Mouse (Mus musculus) adrenal gland, adult 18-20 months (tissue): Measurements from ENCODE around the gene Sema4d. TPM values are rescaled to one million over a fixed set of nuclear protein-coding genes. Genes with fewer than 3 reads are reported as not detected.
"Not testable (repeated sequence)": the region's sequence is repeated elsewhere in the genome, so short reads cannot be mapped to it uniquely, and the experiment has no call there.

Experiments used
- DNase-seq, 2 experiments: peaks; one replicate each; pipeline ENCODE4 v3.0.0; 2021 to 2022; ENCODE audit warnings: low spot score in 2 of 2
- long read RNA-seq, 2 experiments: library from polyadenylated mRNA; stranded (forward); transcript quantifications; one replicate each; pipeline ENCODE4 v2.0.0; 2021
- total RNA-seq, 2 experiments: library from RNA; stranded (reverse); gene quantifications; 1 replicate in 1 of 2; 2 replicates in 1 of 2; pipeline ENCODE4 v1.2.3; 2021

The Sema4d gene
- 10 to 100 TPM in 1 of 2 experiments, 1 to 10 TPM in 1; 8.0 to 13.5 TPM for total RNA-seq
- long read RNA-seq, experiment 1, full-length matches to known transcripts, result 1 of 6 reads
- long read RNA-seq, experiment 1, partial matches to known transcripts, result 1 of 6 reads
- long read RNA-seq, experiment 1, other reads (novel, unspliced or antisense), result 4 of 6 reads
- long read RNA-seq, experiment 2, full-length matches to known transcripts, result 2 of 14 reads
- long read RNA-seq, experiment 2, partial matches to known transcripts, result 10 of 14 reads
- long read RNA-seq, experiment 2, other reads (novel, unspliced or antisense), result 2 of 14 reads

DNA sequence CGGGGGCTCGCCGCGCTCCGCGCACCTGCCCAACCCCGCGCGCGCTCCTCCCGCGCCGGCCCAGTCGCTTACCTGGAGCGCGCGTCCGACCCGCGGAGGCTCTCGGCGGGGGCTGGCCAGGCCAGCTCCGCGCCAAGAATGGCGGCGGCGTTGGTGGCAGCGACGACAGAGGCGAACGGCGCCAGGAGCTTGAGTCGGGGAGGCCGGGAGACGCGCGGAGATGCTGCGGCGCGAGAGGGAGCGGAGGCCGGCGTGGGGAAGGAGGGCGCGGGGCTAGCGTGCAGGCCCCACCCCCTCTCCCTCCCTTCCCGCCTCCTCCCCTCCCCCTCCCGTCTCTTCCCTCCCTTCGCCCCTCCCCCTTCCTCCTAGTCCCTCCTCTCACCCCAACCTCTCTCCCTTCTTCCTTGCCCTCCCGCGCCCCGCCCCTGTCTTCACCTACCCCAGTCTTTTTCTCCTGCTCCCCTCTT, at the start of gene Sema4d:
TSS of gene Sema4d (minus strand) at position 323 of the 467 bp plus-strand sequence.
- DNase-seq, result peak; percentile 41

DNA sequence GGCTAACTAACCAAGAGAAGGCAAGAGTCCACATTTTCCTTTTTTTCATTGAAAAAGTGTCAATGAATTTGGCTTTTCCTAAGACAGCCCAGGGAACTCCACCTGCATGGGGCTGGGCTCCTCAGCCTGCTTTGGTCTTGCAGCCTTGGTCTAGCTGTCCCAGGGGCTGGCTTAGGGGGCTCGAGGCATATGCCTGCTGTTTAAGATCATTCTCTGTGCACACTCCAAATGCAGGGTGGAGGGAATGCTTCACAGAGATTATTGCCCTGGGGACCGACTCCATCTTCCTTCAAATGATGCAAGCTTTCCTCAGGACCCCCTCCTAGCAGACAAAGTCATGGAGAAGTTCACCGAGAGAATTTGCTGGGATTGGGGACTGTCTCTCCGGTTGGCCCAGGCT, 49.8 kb upstream of the Sema4d start:
- no peak for DNase-seq

GRCm38 (mm10) chr13:51842773-51843172, 49.2 kb upstream of the Sema4d start:
- no peak for DNase-seq

GRCm38 (mm10) chr13:51842191-51842590, 48.6 kb upstream of the Sema4d start:
- DNase-seq, result no peak

DNA sequence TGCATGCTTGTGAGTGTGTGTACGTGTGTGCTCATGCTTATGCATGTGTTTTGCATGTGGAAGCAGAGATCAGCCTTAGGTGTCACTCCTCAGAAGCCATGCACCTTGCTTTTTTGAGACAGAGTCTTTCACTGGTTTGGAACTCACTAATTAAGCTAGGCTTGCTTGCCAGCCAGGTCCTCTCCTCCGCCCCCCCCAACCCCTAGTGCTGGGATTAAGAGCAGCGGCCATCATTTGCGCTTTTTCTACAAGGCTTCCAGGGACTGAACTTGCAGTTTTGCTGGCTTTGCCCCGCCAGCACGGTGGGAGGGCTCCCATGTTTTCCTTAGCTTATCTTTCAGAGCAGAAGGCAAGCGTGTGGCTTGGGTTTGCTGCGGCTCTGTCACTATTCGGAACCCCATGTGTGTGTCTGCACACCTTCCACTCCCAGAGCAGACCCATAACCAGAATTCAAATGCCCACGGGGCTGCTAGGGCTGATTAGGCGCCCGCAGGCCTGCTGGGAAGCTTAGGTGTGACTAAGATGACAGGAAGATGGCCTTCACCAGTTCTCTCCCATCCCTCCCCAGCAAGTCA, 48.1 kb upstream of the Sema4d start:
- no peak for DNase-seq

DNA sequence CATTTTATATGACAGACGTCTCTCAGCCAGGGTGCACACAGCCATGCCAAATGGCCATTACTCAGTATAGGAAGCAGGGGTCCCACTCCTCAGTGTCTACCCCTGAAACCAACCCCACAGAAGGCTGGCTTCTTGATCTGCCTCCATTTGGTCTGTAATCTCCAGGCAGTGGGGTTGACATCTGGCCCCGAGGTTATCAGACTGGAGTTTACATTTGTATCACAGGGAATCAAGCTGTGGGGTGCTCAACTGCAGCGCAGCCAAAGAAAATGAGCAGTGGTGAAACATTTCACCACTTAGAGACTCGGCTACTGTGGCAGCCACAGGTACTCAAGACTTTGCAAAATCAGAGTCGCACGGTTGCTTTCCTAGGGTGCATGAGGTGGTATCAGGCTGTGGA, 47.2 kb upstream of the Sema4d start:
- DNase-seq, result no peak

DNA sequence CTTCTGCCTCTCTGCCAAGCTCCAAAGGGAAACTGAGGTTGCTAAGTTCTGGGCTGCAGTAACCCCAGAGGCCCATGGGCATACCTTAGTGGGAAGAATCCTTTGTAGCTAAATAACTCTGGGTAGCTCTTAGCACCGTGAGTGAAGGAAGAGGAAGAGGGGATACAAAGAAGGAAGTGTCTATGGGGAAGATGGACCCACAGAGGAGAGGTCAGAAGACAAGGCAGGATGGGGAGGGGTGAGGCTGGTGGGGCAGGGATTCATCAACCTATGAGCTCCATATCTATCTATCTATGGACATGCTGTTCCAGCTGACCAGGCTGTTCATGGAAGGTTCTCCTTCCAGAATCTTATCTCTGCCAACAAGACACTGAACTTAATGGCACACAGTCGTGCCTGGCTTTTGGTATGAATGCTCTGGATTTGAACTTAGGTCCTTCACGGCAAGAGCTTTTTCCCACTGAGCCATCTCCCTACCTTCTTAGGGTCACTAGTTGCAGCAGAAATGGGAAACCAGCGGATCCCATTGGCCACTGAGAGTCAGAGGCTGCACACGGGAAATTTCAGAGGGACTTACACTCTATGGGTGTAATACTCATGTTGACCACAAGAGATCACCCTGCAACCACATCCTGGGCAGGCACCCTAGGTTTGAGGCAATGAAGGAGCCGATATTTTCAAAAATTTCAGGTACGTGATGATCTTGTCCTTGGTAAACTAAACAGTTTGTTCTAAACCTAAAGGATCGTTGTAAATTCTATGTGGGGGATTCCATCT, 45.9 kb upstream of the Sema4d start:
- no peak for DNase-seq

GRCm38 (mm10) chr13:51837402-51837801, 43.9 kb upstream of the Sema4d start:
- no peak for DNase-seq

DNA sequence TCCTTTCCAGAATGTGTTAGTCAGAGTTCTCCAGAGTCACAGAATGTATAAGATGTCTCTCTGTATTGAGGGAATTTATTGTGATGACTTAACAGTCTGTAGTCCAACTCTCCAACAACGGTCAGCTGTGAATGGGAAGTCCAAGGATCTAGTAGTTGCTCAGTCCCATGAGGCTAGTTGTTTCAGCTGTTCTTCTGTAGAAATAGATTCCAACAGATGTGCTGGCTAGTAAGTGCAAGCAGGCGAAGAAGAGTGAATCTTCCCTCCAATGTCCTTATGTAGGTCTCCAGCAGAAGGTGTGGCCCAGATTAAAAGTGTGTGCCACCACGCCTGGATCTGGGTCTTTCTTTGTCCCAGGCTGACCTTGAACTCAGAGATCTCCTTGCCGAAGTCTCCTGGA, 41.7 kb upstream of the Sema4d start:
- DNase-seq, result not testable (repeated sequence)

GRCm38 (mm10) chr13:51834520-51834919, 41.0 kb upstream of the Sema4d start:
- DNase-seq, result no peak

DNA sequence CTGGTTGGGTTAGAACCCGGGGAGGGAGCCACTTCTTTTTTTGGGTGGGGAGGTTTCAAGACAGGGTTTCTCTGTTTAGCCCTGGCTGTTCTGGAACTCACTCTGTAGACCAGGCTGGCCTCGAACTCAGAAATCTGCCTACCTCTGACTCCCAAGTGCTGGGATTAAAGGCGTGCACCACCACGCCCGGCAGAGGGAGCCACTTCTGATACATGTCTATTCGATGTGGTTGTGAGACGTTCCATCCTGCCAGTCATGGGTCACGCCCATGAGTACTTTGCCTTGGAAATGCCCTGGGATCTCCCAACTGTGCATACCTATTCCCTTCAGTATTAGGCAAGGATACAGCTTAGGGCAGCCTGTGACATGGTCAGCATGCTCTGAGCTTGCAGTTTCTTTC, 40.5 kb upstream of the Sema4d start:
- DNase-seq, result not testable (repeated sequence)

DNA sequence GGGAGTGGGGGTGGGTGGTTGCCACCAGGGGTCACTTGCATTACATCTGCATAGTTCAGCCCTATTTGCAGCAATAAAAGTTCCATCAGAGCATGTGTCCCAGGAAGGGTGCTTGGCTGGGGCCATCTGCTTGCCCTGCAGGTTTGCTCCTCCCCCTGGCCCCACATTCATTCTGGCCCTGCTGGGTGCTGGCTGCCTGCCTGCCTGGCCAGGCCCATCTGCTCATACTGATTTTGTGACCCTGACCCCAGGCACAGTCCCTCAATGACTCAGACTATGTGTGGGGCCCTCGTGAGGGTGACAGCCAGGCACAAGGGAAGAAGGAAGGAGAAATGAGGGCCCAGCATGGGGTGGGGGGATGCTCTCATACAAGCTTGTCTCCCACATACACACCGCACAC, 40.1 kb upstream of the Sema4d start:
- DNase-seq, result peak; percentile 50 to 65

DNA sequence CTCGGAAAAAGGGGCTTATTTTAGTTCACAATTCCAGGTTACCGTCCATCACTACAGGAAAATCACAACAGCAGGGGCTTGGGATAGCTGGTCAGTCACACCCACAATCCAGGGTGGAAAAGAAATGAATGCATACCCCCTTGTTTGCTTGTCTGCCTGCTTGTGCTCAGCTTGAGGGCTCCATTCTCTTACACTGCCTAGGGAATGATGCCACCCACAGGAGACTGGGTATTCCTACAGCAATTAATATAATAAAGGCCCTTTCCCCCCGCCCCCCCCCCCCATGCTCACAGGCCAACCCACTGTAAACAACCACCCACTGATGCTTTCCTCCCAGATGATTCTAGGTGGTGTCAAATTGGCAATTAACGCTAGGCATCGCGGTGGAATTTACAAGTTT, 38.9 kb upstream of the Sema4d start:
- no peak for DNase-seq

GRCm38 (mm10) chr13:51830744-51831450, 37.4 kb upstream of the Sema4d start:
- DNase-seq, result peak; percentile 42 to 44

DNA sequence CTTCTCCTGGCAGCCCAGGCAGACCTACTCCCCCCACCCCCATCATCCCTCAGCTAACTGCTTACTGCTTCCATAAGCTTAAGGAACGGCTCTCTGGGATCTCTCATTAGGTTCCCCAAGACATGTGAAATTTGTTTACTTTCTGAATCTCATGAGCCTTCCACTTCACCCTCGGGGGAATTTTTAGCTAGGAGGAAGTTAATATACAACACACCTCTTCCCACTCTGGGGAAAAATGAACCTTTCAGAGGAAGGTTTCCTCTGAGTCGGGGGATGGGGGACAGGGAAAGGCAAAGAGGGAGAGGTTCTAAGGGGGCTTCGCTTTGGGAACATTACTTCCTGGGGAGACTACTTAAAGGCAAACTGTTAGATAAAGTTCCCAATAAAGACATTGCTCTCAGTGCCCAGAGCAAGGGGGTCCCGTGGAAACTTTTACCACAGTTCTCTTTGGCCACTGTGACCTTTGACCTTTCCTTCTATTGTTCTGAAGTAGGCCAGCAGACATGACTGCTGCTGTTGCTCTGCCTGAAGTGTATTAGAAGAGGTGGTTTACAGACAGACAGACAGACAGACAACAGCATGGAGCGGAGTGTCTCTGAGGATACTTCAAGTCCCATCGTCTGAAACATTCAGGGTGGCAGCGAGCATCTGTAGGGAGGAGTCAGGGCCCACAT, 30.4 kb upstream of the Sema4d start:
- DNase-seq, result no peak

DNA sequence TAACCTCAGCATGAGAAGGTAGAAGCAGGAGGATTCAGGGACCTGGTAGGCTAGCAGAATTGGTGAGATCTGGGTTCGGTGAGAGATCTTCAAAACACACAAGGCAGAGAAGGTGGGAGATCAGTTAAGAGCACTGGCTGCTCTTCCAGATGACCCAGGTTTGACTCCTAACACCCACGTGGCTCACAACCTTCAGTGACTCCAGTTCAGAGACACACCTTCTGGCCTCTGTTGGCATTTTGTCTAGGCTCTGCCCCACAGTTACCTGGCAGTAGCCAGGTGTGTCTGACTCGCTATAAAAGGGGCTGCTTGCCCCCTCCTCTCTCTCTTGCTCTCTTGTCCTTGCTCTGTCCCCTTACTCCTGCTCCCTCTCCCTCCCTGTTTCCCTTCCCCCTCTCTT, 28.4 kb upstream of the Sema4d start:
- no peak for DNase-seq

DNA sequence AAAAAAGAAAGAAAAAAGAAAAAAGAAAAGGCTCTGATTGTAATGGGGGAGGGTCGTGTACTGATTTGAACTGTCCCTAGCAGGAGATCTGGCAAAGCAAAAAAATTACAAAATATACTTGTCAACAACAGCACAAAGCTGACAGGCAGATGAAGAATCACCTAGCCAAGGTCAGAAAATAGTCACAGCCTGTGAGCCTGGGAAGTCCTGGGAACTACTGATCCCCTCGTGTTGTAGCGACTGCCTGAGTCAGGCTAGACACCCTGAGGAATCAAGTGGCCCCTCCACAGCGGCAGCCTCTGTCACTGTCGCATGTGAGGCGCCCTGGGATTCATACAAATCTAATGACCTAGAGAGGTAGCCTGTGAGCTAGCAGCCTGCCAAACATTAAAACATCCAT, 25.8 kb upstream of the Sema4d start:
- no peak for DNase-seq

DNA sequence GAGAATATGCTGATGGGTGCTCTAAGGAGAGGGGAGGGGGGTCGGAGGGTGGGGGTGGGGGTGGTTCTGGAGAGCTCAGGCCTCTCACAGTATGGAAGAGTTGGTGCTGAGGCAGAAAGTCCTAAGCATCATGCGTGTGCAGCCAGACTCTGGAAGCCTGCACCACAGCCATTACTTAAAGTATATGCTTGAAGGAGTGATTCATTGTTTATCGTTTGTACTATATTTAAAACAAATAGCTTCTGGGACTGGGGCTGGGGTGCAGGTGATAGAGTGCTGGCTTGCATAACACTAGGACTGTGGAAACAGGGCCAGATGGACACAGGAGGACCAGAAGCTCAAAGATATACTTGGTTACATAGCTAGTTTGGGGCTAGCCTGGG, 25.4 kb upstream of the Sema4d start:
- no peak for DNase-seq

DNA sequence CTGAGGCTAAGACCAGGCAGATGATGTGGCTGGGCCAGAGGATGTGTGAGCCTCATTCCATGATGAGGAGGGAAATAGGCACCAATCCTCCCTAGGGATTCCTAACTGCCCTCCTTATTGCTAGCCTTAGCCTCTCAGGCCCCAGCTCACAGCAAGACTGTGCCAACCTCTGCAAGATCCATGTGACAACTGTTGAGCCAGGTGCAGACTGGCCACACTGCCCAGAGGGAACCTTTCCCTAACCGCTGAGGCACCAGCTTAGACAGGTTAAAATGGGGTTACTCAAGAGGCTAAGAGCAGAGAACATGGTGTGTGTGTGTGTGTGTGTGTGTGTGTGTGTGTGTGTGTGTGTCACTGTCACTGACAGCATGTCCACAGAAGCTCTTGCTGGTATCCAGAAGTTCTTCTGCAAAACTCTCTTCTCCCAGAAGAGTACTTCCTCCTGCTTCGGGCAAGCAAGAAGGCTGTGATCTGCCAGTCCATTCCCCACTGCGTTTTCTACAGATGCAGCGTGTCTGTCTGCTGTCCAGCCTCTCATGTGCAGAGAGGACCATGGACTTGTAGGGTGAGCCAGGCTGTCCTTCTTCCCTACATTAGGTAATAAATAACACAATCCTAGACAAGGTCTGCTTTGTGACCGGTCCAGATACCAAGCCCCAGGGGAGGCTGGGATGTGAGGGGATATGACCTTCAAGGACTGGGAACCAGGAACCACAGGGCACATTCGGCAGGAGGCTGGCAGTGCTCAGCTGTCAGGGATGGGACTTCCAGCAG, 24.8 kb upstream of the Sema4d start:
- DNase-seq, result no peak

GRCm38 (mm10) chr13:51816559-51817041, 23.1 kb upstream of the Sema4d start:
- no peak for DNase-seq
